Mouse (Mus musculus) G1E (cell line): ENCODE results near the gene Cend1.

Source experiments
- GATA1 ChIP-seq: IDR thresholded peaks from 2 replicates; pipeline ENCODE4 v1.6.1; 2012; ENCODE audit warnings: borderline replicate concordance, low read length, inconsistent platforms, mixed read lengths
- POLR2AphosphoS5 ChIP-seq: IDR thresholded peaks from 2 replicates; pipeline ENCODE4 v1.6.1; 2012; ENCODE audit warnings: low read depth, low read length, inconsistent platforms; ENCODE audit not compliant: insufficient replicate concordance

DNA sequence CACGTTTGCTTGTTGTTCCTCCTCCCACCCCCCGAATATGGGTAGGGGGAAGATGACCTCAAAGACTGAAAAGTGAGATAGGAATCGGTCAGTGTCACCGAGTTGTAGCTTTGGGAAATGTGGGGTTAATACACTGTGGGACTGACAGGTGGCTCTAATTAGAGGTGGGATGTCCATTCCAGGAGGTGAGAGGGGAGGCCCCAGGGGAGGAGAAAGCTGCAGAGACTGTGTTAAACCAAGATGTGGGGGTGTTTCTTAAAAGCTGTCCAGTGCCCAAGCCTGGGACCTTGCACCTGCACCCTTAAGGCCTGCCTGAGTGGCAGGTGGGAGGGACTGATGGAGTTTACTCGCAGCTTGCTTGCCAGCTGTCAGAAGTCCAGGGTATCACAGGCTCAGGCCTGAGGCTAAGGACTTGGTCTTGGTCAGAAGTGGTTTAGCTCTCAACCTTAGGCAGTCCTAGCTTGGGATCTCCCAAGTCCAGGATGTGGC, 33.1 kb upstream of the Cend1 start:
- TF ChIP-seq POLR2AphosphoS5 (no peak), GATA1 (no peak)
